In genomic region chr3:52496965-52497364, GRCm38 (mm10) we compare ENCODE assay signal across 25 mouse cellular contexts.
DNase-seq lines count a peak whose midpoint lies in the region; ATAC-seq and TF ChIP-seq lines count a peak whose summit lies in the region.
"Had no signal": no experiment of that assay in that cellular context is flagged by ENCODE, and none has a peak within 500 bp of the region (broad histone marks: within the 10 kb centered on the region; RNA-seq: fewer than 3 reads in every experiment).

No protein-coding gene starts in this region.

- TF ChIP-seq CTCF in liver, adult 2 months (IDR thresholded peaks at IDR 0.05; ENCODE audit: low read depth, low read length): no peak
- no peak for TF ChIP-seq CTCF in liver, postnatal 0 days (IDR thresholded peaks at IDR 0.05; ENCODE audit: low read depth)
- TF ChIP-seq CTCF in intestine, postnatal 0 days (IDR thresholded peaks at IDR 0.05; ENCODE audit: low read depth): no peak

- no peaks in the 10 kb centered on the region for H3K4me1 ChIP-seq in forebrain, embryonic 11.5 days (replicated peaks; ENCODE audit: control insufficient read depth, insufficient read depth, low read length)
- H3K4me1 ChIP-seq in forebrain, embryonic 12.5 days: no peaks in the 10 kb centered on the region
- peaks cover 5% of the 10 kb centered on the region; the same call in 1 of the 2 replicates for H3K4me1 ChIP-seq in liver, adult 2 months (ENCODE audit: control insufficient read depth, insufficient read depth, low read length)
- H3K4me1 ChIP-seq in liver, postnatal 0 days (ENCODE audit: insufficient read depth): peaks cover 4% of the 10 kb centered on the region
- 0 out of 2 replicates have a peak, but pooled peaks cover 2% of the 10 kb centered on the region for H3K4me1 ChIP-seq in intestine, postnatal 0 days (replicated peaks; ENCODE audit: control insufficient read depth, insufficient read depth, low read length)
- H3K4me1 ChIP-seq: embryonic facial prominence, embryonic 12.5 days; forebrain, embryonic 13.5 days; forebrain, embryonic 15.5 days had no signal

- no peak for TF ChIP-seq POLR2A in liver, adult 2 months (IDR thresholded peaks at IDR 0.05; ENCODE audit: extremely low read depth, insufficient read depth, low read length)

- no peaks in the 10 kb centered on the region for H3K27me3 ChIP-seq in forebrain, embryonic 11.5 days (ENCODE audit: control insufficient read depth, insufficient read depth, low read length)
- no peaks in the 10 kb centered on the region for H3K27me3 ChIP-seq in forebrain, embryonic 12.5 days
- no peaks in the 10 kb centered on the region for H3K27me3 ChIP-seq in liver, adult 2 months (ENCODE audit: control insufficient read depth, insufficient read depth, low read length)
- no peaks in the 10 kb centered on the region for H3K27me3 ChIP-seq in liver, postnatal 0 days (ENCODE audit: insufficient read depth, low read length)
- H3K27me3 ChIP-seq in intestine, postnatal 0 days (replicated peaks; ENCODE audit: control insufficient read depth, insufficient read depth, low read length): no peaks in the 10 kb centered on the region
- H3K27me3 ChIP-seq: CH12.LX; embryonic facial prominence, embryonic 12.5 days; forebrain, embryonic 13.5 days; forebrain, embryonic 15.5 days; Patski had no signal

- 75% methylated on average over 4 of the region's 4 CpGs for WGBS in forebrain, embryonic 11.5 days
- 81% methylated on average over 4 of the region's 4 CpGs for WGBS in forebrain, embryonic 12.5 days
- WGBS in liver, adult 2 months: 41% methylated on average over 4 of the region's 4 CpGs
- WGBS in liver, postnatal 0 days (ENCODE audit: insufficient replicate concordance): 54% methylated on average over 4 of the region's 4 CpGs
- 46% methylated on average over 4 of the region's 4 CpGs for WGBS in intestine, postnatal 0 days

- H3K27ac ChIP-seq in forebrain, embryonic 11.5 days (ENCODE audit: low read depth, low read length): no peak overlapping the region
- no peak overlapping the region for H3K27ac ChIP-seq in forebrain, embryonic 12.5 days
- no peak overlapping the region for H3K27ac ChIP-seq in liver, adult 2 months (replicated peaks; ENCODE audit: insufficient read depth, low read depth, low read length)
- no peak overlapping the region for H3K27ac ChIP-seq in liver, postnatal 0 days (ENCODE audit: low read depth)
- 0 out of 2 replicates have a peak overlapping the region, but pooled peaks have one; percentile 35 for H3K27ac ChIP-seq in intestine, postnatal 0 days (ENCODE audit: low read depth, low read length)
- H3K27ac ChIP-seq: embryonic facial prominence, embryonic 10.5 days; embryonic facial prominence, embryonic 12.5 days; forebrain, embryonic 13.5 days; forebrain, embryonic 15.5 days had no signal

- H3K4me3 ChIP-seq in forebrain, embryonic 11.5 days (ENCODE audit: low read depth, low read length): no peak overlapping the region
- H3K4me3 ChIP-seq in forebrain, embryonic 12.5 days (replicated peaks): no peak overlapping the region
- no peak overlapping the region for H3K4me3 ChIP-seq in liver, adult 2 months (ENCODE audit: insufficient read depth, low read depth, low read length)
- no peak overlapping the region for H3K4me3 ChIP-seq in liver, postnatal 0 days (ENCODE audit: low read depth, low read length)
- no peak overlapping the region for H3K4me3 ChIP-seq in intestine, postnatal 0 days (ENCODE audit: low read depth, low read length)
- H3K4me3 ChIP-seq: embryonic facial prominence, embryonic 10.5 days; embryonic facial prominence, embryonic 12.5 days; forebrain, embryonic 13.5 days; forebrain, embryonic 15.5 days had no signal

- no peaks in the 10 kb centered on the region for H3K79me2 ChIP-seq in liver, adult 2 months (ENCODE audit: control insufficient read depth, insufficient read depth, low read length)

- H3K4me2 ChIP-seq in forebrain, embryonic 11.5 days (ENCODE audit: low read depth, low read length, severe bottlenecking): no peak overlapping the region
- H3K4me2 ChIP-seq in forebrain, embryonic 12.5 days: no peak overlapping the region
- H3K4me2 ChIP-seq in liver, postnatal 0 days (ENCODE audit: low read depth, low read length): no peak overlapping the region
- no peak overlapping the region; the same call in 1 of the 2 replicates for H3K4me2 ChIP-seq in intestine, postnatal 0 days (replicated peaks; ENCODE audit: low read depth)
- H3K4me2 ChIP-seq: embryonic facial prominence, embryonic 12.5 days; forebrain, embryonic 13.5 days; forebrain, embryonic 15.5 days had no signal

- no peak for ATAC-seq in forebrain, embryonic 11.5 days (replicated peaks; ENCODE audit: low FRiP score)
- no peak for ATAC-seq in forebrain, embryonic 12.5 days (ENCODE audit: low FRiP score)
- no peak for ATAC-seq in liver, postnatal 0 days
- peak; percentile 42 for ATAC-seq in intestine, postnatal 0 days
- ATAC-seq: activated CD4-positive, CD25-positive, alpha-beta regulatory T cell, adult 4 months; CD4-positive, CD25-positive, alpha-beta regulatory T cell, adult 4 months; forebrain, embryonic 13.5 days; forebrain, embryonic 15.5 days; forebrain, postnatal 0 days; Patski had no signal

- peak; percentile 31 for DNase-seq in forebrain, embryonic 11.5 days (ENCODE audit: low spot score)
- DNase-seq in liver, adult 2 months (ENCODE audit: extremely low read depth, low read depth, low spot score): peak; percentile 33
- DNase-seq in liver, postnatal 0 days: no peak
- no peak for DNase-seq in right cerebral cortex, postnatal 36 days (ENCODE audit: low spot score in 2 of 2)
- DNase-seq: adrenal gland, adult 8-10 months; adrenal gland, postnatal 14 days; adrenal gland, postnatal 36 days; B cell, adult 2 months; cerebellum, adult 11-12 months; cerebellum, adult 2 months; cerebellum, adult 9-10 months; cerebellum, postnatal 10 days; cerebellum, postnatal 25 days; forebrain, postnatal 0 days had no signal

- no peaks in the 10 kb centered on the region for H3K9me3 ChIP-seq in forebrain, embryonic 11.5 days (ENCODE audit: control insufficient read depth, low read length)
- H3K9me3 ChIP-seq in forebrain, embryonic 12.5 days: no peaks in the 10 kb centered on the region
- H3K9me3 ChIP-seq in liver, postnatal 0 days (ENCODE audit: low read length): no peaks in the 10 kb centered on the region
- no peaks in the 10 kb centered on the region for H3K9me3 ChIP-seq in intestine, postnatal 0 days (ENCODE audit: control insufficient read depth)
- H3K9me3 ChIP-seq: embryonic facial prominence, embryonic 10.5 days; embryonic facial prominence, embryonic 12.5 days; forebrain, embryonic 13.5 days; forebrain, embryonic 15.5 days had no signal

- no peaks in the 10 kb centered on the region for H3K36me3 ChIP-seq in forebrain, embryonic 11.5 days (ENCODE audit: control insufficient read depth, insufficient read depth, low read length)
- H3K36me3 ChIP-seq in forebrain, embryonic 12.5 days (replicated peaks): no peaks in the 10 kb centered on the region
- H3K36me3 ChIP-seq in liver, adult 2 months (ENCODE audit: control insufficient read depth, insufficient read depth, low read length): no peaks in the 10 kb centered on the region
- no peaks in the 10 kb centered on the region for H3K36me3 ChIP-seq in liver, postnatal 0 days (replicated peaks; ENCODE audit: insufficient read depth, low read length)
- no peaks in the 10 kb centered on the region for H3K36me3 ChIP-seq in intestine, postnatal 0 days (ENCODE audit: control insufficient read depth, insufficient read depth)
- H3K36me3 ChIP-seq: embryonic facial prominence, embryonic 10.5 days; embryonic facial prominence, embryonic 12.5 days; forebrain, embryonic 15.5 days; G1E had no signal

- no peak overlapping the region for H3K9ac ChIP-seq in forebrain, embryonic 11.5 days (ENCODE audit: low read length)
- no peak overlapping the region for H3K9ac ChIP-seq in forebrain, embryonic 12.5 days
- no peak overlapping the region for H3K9ac ChIP-seq in liver, adult 2 months (ENCODE audit: low read depth, low read length)
- H3K9ac ChIP-seq in liver, postnatal 0 days (replicated peaks): no peak overlapping the region
- no peak overlapping the region for H3K9ac ChIP-seq in intestine, postnatal 0 days (ENCODE audit: low read depth, low read length)
- H3K9ac ChIP-seq: embryonic facial prominence, embryonic 12.5 days; forebrain, embryonic 13.5 days; forebrain, embryonic 15.5 days; forebrain, postnatal 0 days had no signal

- no peak for TF ChIP-seq EP300 in liver, postnatal 0 days (IDR thresholded peaks at IDR 0.05; ENCODE audit: low read depth)

Comparison
In these comparisons a context has a peak if more than half of its experiments do, and no peak if none do; other contexts are left out.
1. DNase-seq: peak in forebrain, embryonic 11.5 days (single experiment) and liver, adult 2 months (single experiment); none in liver, postnatal 0 days (single experiment) and right cerebral cortex, postnatal 36 days (0 of 2).